Mouse (Mus musculus): Measurements from ENCODE around the gene Ptk7. TPM values are rescaled to one million over a fixed set of nuclear protein-coding genes. Genes with fewer than 3 reads are reported as not detected.

The Ptk7 gene
- polyA plus RNA-seq (2015; fragmentation: Nextera tagmentation; extraction: Ambion mirVana), result 93.9 and 94.9 TPM in 2 replicates

- no peaks in the 10 kb centered on the region for H3K27me3 ChIP-seq (ENCODE audit: control insufficient read depth, insufficient read depth, low read length)
- peak; percentile 73 for ATAC-seq (ENCODE audit: insufficient read depth, low FRiP score)
- H3K9ac ChIP-seq (ENCODE audit: low read length), result peak within 1 kb of the TSS; percentile 97
- peak within 1 kb of the TSS; percentile 96 for H3K4me3 ChIP-seq (replicated peaks; ENCODE audit: low read length)
- H3K4me2 ChIP-seq (ENCODE audit: low read depth, low read length), result peak within 1 kb of the TSS; percentile 64
- peaks cover 49% of the 10 kb centered on the region for H3K4me1 ChIP-seq (ENCODE audit: control insufficient read depth, insufficient read depth, low read length)
- H3K27ac ChIP-seq (ENCODE audit: low read length), result peak within 1 kb of the TSS; percentile 98
- H3K36me3 ChIP-seq (ENCODE audit: control insufficient read depth, insufficient read depth, low read length), result peaks cover 9% of the 10 kb centered on the region; the same call in 1 of the 2 replicates
- under 1% methylated on average over 80 of the region's 90 CpGs for WGBS
- no peaks in the 10 kb centered on the region for H3K9me3 ChIP-seq (replicated peaks; ENCODE audit: control insufficient read depth, low read length)
These were observed at the start of gene Ptk7 for GRCm38 (mm10) chr17:46628791-46629684. Gene Ptk7 (minus strand): TSS chr17:46629504.

GRCm38 (mm10) chr17:46678911-46679310 is 49.6 kb upstream of the Ptk7 start:
- ATAC-seq (ENCODE audit: insufficient read depth, low FRiP score), result no peak
- H3K4me3 ChIP-seq (replicated peaks; ENCODE audit: low read length), result peak overlapping the region; percentile 69
- H3K9ac ChIP-seq (ENCODE audit: low read length), result peak overlapping the region; percentile 72

GRCm38 (mm10) chr17:46678416-46678815 is 49.1 kb upstream of the Ptk7 start, which contains the start of gene Mea1:
Gene Mea1 (plus strand): TSS chr17:46678793.
- no peak for ATAC-seq (ENCODE audit: insufficient read depth, low FRiP score)
- Histone ChIP-seq H3K4me1 (ENCODE audit: control insufficient read depth, insufficient read depth, low read length) (peaks cover 27% of the 10 kb centered on the region), H3K27me3 (ENCODE audit: control insufficient read depth, insufficient read depth, low read length) (no peaks in the 10 kb centered on the region), H3K9me3 (replicated peaks; ENCODE audit: control insufficient read depth, low read length) (no peaks in the 10 kb centered on the region), H3K36me3 (ENCODE audit: control insufficient read depth, insufficient read depth, low read length) (peaks cover 15% of the 10 kb centered on the region; the same call in 1 of the 2 replicates), H3K4me3 (replicated peaks; ENCODE audit: low read length) (peak within 1 kb of the TSS; percentile 69), H3K4me2 (ENCODE audit: low read depth, low read length) (peak within 1 kb of the TSS; percentile 63), H3K27ac (ENCODE audit: low read length) (peak within 1 kb of the TSS; percentile 88; the same call in 1 of the 2 replicates), H3K9ac (ENCODE audit: low read length) (peak within 1 kb of the TSS; percentile 72)
- whole genome bisulfite sequencing, result 77% methylated on average over 8 of the region's 9 CpGs

More at GRCm38 (mm10) chr17:46678911-46679310, 49.6 kb upstream of the Ptk7 start:
- 31% methylated on average over 9 of the region's 9 CpGs for WGBS
- Histone ChIP-seq H3K9me3 (replicated peaks; ENCODE audit: control insufficient read depth, low read length) (no peaks in the 10 kb centered on the region), H3K27me3 (ENCODE audit: control insufficient read depth, insufficient read depth, low read length) (no peaks in the 10 kb centered on the region), H3K4me1 (ENCODE audit: control insufficient read depth, insufficient read depth, low read length) (peaks cover 25% of the 10 kb centered on the region), H3K27ac (ENCODE audit: low read length) (peak overlapping the region; percentile 88; the same call in 1 of the 2 replicates), H3K36me3 (ENCODE audit: control insufficient read depth, insufficient read depth, low read length) (peaks cover 15% of the 10 kb centered on the region; the same call in 1 of the 2 replicates), H3K4me2 (ENCODE audit: low read depth, low read length) (peak overlapping the region; percentile 63)

DNA sequence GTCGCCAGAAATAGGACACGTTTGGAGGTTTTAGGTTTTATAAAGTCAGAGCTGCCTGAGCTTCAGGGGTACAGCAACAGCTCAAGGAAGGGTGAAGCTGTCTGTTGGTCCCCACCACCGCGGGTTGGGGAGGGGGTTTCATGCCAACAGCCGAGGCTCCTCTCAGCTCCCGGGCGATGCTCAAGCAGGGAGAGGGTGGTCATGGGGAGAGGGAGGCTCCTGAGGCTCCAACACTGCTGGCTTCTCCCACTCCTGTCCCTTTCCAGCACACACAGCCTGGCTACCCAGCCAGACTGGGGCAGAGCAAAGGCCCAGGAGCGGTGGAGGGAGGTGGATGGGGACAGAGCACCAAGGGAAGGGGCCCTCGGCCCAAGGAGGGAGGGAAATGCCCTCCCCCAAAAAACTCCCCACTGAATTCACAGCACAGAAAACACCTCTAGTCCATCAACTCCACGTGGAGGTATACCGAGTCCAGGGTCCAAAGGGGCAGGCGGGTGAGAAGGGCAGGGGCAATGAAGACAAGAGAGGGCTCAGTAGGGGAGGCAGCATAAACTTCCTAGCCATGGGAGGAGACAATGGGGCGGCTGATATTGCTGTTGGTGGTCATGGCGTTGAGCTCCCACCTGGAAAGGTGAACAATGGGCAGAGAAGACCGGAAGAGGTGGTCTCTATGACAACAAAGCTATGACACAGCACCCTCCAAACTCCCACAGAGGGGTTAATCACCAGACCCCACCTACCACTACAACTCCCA is 45.4 kb upstream of the Ptk7 start:
- peak overlapping the region; percentile 75 for H3K9ac ChIP-seq (ENCODE audit: low read length)
- peaks cover 25% of the 10 kb centered on the region for H3K4me1 ChIP-seq (ENCODE audit: control insufficient read depth, insufficient read depth, low read length)
- peak overlapping the region; percentile 60 for H3K4me3 ChIP-seq (replicated peaks; ENCODE audit: low read length)
- H3K9me3 ChIP-seq (replicated peaks; ENCODE audit: control insufficient read depth, low read length), result no peaks in the 10 kb centered on the region
- peaks cover 18% of the 10 kb centered on the region for H3K36me3 ChIP-seq (ENCODE audit: control insufficient read depth, insufficient read depth, low read length)
- no peaks in the 10 kb centered on the region for H3K27me3 ChIP-seq (ENCODE audit: control insufficient read depth, insufficient read depth, low read length)
- ATAC-seq (ENCODE audit: insufficient read depth, low FRiP score), result peak; percentile 12; the same call in 1 of the 2 replicates
- peak overlapping the region; percentile 67 for H3K4me2 ChIP-seq (ENCODE audit: low read depth, low read length)
- WGBS, result 21% methylated on average over 15 of the region's 15 CpGs
- H3K27ac ChIP-seq (ENCODE audit: low read length), result peak overlapping the region; percentile 77

DNA sequence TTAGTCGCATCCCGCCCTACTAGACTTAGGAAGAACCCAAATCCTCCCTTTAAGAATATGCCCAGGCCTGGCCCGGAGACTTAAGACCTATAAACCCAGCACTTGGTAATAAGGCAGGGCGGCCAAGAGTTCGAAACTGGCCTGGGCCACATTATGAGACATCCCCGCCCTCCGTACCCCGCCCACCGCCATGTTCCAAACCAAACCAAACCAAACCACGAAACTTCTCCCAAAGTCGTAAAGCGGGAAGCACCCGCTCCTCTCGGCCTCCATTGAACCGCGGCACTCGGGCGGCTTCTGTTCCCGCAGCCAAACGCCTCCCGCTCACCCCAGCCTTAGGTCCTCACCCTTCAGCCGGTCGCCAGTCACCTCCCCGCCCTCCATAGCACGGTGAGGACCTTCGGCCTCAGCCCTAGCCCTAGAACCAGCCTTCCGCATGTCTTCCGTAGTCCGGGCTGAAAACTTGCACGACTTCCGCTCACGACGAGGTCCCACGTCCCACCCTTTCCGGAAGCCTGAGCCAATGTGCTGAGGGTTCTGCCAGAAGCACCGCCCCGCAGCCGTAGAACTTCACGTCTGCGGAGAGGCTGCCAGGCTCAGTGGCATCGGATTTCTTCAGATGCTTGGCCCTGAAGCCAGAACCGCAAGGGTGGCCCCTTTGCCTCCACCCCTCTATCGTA is 44.7 kb upstream of the Ptk7 start, which contains the start of gene Rrp36:
Gene Rrp36 (minus strand): TSS at position 503 of the 680 bp plus-strand sequence.
- Histone ChIP-seq H3K27ac (ENCODE audit: low read length) (peak within 1 kb of the TSS; percentile 77), H3K9ac (ENCODE audit: low read length) (peak within 1 kb of the TSS; percentile 75), H3K36me3 (ENCODE audit: control insufficient read depth, insufficient read depth, low read length) (peaks cover 24% of the 10 kb centered on the region), H3K9me3 (replicated peaks; ENCODE audit: control insufficient read depth, low read length) (no peaks in the 10 kb centered on the region), H3K4me3 (replicated peaks; ENCODE audit: low read length) (peak within 1 kb of the TSS; percentile 60), H3K27me3 (ENCODE audit: control insufficient read depth, insufficient read depth, low read length) (no peaks in the 10 kb centered on the region), H3K4me2 (ENCODE audit: low read depth, low read length) (peak within 1 kb of the TSS; percentile 67), H3K4me1 (ENCODE audit: control insufficient read depth, insufficient read depth, low read length) (peaks cover 18% of the 10 kb centered on the region)
- ATAC-seq (ENCODE audit: insufficient read depth, low FRiP score), result peak; percentile 94
- under 1% methylated on average over 43 of the region's 43 CpGs for WGBS

DNA sequence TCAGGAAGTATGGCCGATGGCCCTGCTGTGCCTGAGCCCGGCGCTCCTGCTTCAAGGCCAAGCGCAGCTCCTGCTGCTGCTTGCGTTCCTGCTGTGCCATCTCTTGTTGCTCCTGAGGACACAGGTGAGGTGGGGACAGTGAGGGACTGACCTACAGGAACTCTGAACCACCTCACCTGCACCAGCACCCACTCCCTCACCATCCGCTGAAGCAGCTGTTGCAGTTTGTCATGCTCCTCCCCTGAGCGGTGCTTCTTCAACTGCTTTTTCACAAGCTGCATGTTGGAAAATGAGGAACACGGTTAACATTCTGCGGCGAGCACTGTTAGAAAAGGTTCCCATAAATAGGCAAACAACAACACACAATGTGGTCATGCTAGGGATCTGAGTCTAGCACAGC is 40.6 kb upstream of the Ptk7 start:
- peaks cover 12% of the 10 kb centered on the region for H3K36me3 ChIP-seq (ENCODE audit: control insufficient read depth, insufficient read depth, low read length)
- no peak for ATAC-seq (ENCODE audit: insufficient read depth, low FRiP score)

GRCm38 (mm10) chr17:46667712-46668111 is 38.4 kb upstream of the Ptk7 start:
- Histone ChIP-seq H3K27me3 (ENCODE audit: control insufficient read depth, insufficient read depth, low read length) (no peaks in the 10 kb centered on the region), H3K9ac (ENCODE audit: low read length) (no peak overlapping the region), H3K4me1 (ENCODE audit: control insufficient read depth, insufficient read depth, low read length) (no peaks in the 10 kb centered on the region), H3K4me2 (ENCODE audit: low read depth, low read length) (no peak overlapping the region), H3K9me3 (replicated peaks; ENCODE audit: control insufficient read depth, low read length) (no peaks in the 10 kb centered on the region), H3K27ac (ENCODE audit: low read length) (no peak overlapping the region), H3K4me3 (replicated peaks; ENCODE audit: low read length) (no peak overlapping the region), H3K36me3 (ENCODE audit: control insufficient read depth, insufficient read depth, low read length) (peaks cover 22% of the 10 kb centered on the region)
- ATAC-seq (ENCODE audit: insufficient read depth, low FRiP score), result no peak
- 83% methylated on average over 16 of the region's 16 CpGs for WGBS

More for the DNA sequence above, 40.6 kb upstream of the Ptk7 start:
- peaks cover 13% of the 10 kb centered on the region for H3K4me1 ChIP-seq (ENCODE audit: control insufficient read depth, insufficient read depth, low read length)
- H3K27me3 ChIP-seq (ENCODE audit: control insufficient read depth, insufficient read depth, low read length), result no peaks in the 10 kb centered on the region
- H3K4me2 ChIP-seq (ENCODE audit: low read depth, low read length), result no peak overlapping the region
- H3K4me3 ChIP-seq (replicated peaks; ENCODE audit: low read length), result no peak overlapping the region
- H3K9ac ChIP-seq (ENCODE audit: low read length), result no peak overlapping the region
- no peaks in the 10 kb centered on the region for H3K9me3 ChIP-seq (replicated peaks; ENCODE audit: control insufficient read depth, low read length)
- whole genome bisulfite sequencing, result 95% methylated on average over 10 of the region's 10 CpGs
- H3K27ac ChIP-seq (ENCODE audit: low read length), result no peak overlapping the region

- no peak for ATAC-seq (ENCODE audit: insufficient read depth, low FRiP score)
- WGBS, result 87% methylated on average over 5 of the region's 5 CpGs
- Histone ChIP-seq H3K27ac (ENCODE audit: low read length) (no peak overlapping the region), H3K36me3 (ENCODE audit: control insufficient read depth, insufficient read depth, low read length) (peaks cover 49% of the 10 kb centered on the region), H3K9ac (ENCODE audit: low read length) (no peak overlapping the region), H3K9me3 (replicated peaks; ENCODE audit: control insufficient read depth, low read length) (no peaks in the 10 kb centered on the region), H3K4me3 (replicated peaks; ENCODE audit: low read length) (no peak overlapping the region), H3K4me1 (ENCODE audit: control insufficient read depth, insufficient read depth, low read length) (no peaks in the 10 kb centered on the region), H3K4me2 (ENCODE audit: low read depth, low read length) (no peak overlapping the region), H3K27me3 (ENCODE audit: control insufficient read depth, insufficient read depth, low read length) (no peaks in the 10 kb centered on the region)
These were observed 33.4 kb upstream of the Ptk7 start for GRCm38 (mm10) chr17:46662730-46663129.
